Mouse (Mus musculus): ENCODE results near the gene Atpaf1.

Gene Atpaf1

DNA sequence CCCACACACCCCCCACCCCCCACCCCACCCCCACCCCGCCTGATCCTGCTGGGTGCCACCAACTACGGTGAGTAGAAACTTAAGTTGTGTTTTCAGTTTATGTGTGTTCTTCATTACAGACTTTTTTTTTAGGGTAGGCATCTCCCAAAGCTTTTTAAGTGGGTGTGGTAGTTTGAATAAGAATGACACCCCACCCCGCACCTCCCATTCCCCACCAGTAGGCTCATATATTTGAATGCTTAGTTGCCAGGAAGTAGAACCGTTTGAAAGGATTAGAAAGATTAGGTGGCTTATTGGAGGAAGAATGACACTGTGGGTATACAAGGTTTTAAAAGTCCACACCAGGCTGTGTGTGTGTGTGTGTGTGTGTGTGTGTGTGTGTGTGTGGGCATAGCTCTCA, 27.7 kb downstream of the Atpaf1 start:
- no peak for DNase-seq (ENCODE audit: low spot score in 2 of 2)

GRCm38 (mm10) chr4:115815606-115816005, 31.0 kb downstream of the Atpaf1 start:
- no peak for DNase-seq (ENCODE audit: low spot score in 2 of 2)

DNA sequence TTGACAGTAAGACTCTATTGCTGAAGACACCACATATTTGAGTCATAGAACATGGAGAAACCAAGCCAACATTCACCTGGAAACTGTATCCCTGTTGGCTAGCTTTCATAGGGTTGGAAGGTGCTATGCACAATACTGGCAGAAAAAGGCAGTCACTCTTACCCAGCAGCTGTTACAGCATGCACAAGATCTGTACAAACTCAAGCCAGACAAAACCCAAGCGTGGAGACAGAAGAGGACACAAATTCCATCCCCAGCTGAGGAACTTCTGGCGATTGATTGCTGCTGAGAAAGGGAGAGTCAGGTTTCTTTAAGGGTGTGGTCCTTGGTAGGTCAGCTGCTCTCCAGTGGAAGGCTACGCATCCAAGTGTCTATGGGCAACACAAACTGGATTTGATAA, 35.6 kb downstream of the Atpaf1 start:
- DNase-seq (ENCODE audit: low spot score in 2 of 2) = no peak

DNA sequence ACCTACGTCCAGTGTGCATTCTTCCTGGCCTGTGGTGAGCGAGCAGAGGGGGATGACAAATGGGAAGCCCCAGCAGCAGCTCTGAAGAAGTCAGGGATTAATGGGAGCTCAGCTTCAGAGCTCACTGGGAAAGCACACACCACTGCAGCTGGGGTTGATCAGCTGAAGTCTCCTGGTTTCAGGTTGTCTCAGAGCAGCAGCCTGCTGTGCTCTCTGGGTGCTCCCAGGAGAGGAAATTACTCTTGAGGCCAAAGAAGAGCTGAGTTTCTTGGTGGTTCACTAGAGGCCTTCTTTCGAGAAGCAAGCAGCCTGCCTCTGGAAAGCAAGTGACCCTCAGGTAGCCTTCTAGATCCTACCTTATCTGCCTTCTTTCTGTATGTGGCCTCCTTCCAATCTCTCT, 36.3 kb downstream of the Atpaf1 start:
- DNase-seq (ENCODE audit: low spot score in 2 of 2) = no peak

- DNase-seq (ENCODE audit: low spot score in 2 of 2) = no peak
Observed at GRCm38 (mm10) chr4:115821431-115821830, 36.8 kb downstream of the Atpaf1 start.

DNA sequence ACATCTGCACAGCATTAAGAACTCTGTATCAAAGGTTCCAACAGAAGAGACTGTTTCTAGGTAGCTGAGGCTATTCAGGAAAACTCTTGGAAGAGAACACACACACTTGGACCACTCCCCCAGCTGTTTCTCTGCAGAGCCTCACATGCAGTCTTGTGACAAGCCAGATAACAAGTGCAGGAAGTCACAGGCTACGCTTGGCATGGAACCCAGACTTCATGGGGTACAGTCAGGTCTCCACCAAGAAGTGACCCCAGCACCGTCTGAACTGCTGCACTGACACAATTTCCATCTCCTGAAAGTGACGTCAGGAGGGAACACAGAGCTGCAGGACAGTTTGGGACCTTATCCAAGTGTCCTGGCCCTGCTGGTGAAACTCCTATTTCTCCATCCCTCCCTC, 37.3 kb downstream of the Atpaf1 start:
- no peak for DNase-seq (ENCODE audit: low spot score in 2 of 2)

DNA sequence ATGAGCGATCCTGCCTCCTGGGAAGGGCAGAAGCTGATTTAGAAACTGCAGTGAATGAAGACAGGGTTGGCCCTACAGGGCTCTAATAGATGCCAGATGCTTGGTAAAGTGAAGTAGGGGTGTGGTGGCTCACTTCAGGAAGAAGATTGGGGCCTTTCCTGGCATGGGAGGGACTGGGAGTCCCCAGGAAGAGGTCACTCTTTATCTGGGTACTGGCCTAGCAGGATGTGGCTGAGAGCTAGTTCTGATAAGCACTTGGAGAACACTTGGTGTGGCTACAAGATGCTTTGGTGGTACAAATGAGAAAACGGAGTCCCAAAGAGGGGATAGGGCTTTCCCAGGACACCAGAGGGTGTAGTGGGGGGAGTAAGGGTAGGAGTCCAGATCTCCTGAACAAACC, 39.6 kb downstream of the Atpaf1 start:
- no peak for DNase-seq (ENCODE audit: low spot score in 2 of 2)

GRCm38 (mm10) chr4:115825271-115825670, 40.7 kb downstream of the Atpaf1 start:
- no peak for DNase-seq (ENCODE audit: low spot score in 2 of 2)

DNA sequence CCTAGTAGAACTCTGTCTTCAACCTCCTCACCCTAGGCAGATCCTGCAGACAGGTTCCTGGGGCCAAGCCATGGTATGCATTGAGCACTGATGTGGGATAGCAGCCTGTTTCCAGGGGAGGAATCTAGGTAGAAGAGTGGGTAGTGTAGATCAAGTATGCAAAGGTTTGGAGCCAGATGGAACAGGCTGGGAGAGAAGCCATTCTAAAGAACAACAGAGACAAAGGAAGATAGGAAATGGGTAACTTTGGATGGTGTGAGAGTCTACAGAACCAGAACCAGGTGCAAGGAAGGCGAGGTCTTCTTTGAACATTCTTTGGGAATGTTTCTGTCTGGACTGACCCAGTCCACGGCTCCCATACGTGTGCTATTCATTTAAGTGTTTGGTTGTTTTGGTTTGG, 42.5 kb downstream of the Atpaf1 start:
- DNase-seq (ENCODE audit: low spot score in 2 of 2) = no peak

DNA sequence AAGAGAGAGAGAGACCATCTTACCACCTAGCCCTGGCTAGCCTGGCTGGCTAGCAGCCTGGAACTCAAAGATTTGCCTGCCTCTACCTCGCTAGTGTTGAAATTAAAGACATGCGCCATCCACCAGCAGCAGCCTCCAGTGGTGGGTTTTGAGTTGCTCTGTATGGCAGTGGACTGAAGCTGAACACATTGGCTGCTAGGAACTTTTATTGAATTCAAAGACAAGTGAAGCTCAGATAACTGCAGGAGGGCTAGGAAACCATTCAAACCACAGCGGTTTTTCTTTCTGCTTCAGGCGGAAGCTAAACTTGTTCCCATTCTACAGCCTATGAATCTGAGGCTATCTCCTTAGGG, 42.9 kb downstream of the Atpaf1 start:
- no peak for DNase-seq (ENCODE audit: low spot score in 2 of 2)

GRCm38 (mm10) chr4:115827888-115828571, 43.4 kb downstream of the Atpaf1 start, which contains the start of gene Mob3c:
Gene Mob3c, plus strand, starts transcription at chr4:115828092.
- DNase-seq (ENCODE audit: low spot score in 2 of 2) = peak; percentile 76 to 81

DNA sequence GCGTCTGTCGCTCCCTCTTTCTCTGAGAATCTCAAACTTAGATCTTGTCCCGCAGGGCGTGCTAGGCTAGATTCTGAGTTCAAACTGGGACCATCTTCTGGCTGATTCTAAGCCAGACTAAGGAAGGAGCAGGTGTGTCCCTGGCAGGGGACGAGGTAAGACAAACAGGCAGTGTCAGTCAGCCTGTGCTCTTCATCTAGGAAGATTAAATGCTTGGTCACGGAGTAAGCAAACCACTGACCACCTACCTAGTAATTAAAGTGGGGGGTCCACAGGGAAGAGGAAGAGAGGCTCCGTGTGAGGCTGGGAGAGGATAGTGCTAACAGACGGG, 43.9 kb downstream of the Atpaf1 start:
- no peak for DNase-seq (ENCODE audit: low spot score in 2 of 2)

- no peak for DNase-seq (ENCODE audit: low spot score in 2 of 2)
Observed at GRCm38 (mm10) chr4:115830491-115830890, 45.9 kb downstream of the Atpaf1 start.

GRCm38 (mm10) chr4:115831221-115831620, 46.6 kb downstream of the Atpaf1 start:
- no peak for DNase-seq (ENCODE audit: low spot score in 2 of 2)

GRCm38 (mm10) chr4:115832040-115832439, 47.4 kb downstream of the Atpaf1 start:
- no peak for DNase-seq (ENCODE audit: low spot score in 2 of 2)

GRCm38 (mm10) chr4:115835576-115835975, 51.0 kb downstream of the Atpaf1 start:
- no peak for DNase-seq (ENCODE audit: low spot score in 2 of 2)

GRCm38 (mm10) chr4:115838196-115838595, 53.6 kb downstream of the Atpaf1 start:
- no peak for DNase-seq (ENCODE audit: low spot score in 2 of 2)

DNA sequence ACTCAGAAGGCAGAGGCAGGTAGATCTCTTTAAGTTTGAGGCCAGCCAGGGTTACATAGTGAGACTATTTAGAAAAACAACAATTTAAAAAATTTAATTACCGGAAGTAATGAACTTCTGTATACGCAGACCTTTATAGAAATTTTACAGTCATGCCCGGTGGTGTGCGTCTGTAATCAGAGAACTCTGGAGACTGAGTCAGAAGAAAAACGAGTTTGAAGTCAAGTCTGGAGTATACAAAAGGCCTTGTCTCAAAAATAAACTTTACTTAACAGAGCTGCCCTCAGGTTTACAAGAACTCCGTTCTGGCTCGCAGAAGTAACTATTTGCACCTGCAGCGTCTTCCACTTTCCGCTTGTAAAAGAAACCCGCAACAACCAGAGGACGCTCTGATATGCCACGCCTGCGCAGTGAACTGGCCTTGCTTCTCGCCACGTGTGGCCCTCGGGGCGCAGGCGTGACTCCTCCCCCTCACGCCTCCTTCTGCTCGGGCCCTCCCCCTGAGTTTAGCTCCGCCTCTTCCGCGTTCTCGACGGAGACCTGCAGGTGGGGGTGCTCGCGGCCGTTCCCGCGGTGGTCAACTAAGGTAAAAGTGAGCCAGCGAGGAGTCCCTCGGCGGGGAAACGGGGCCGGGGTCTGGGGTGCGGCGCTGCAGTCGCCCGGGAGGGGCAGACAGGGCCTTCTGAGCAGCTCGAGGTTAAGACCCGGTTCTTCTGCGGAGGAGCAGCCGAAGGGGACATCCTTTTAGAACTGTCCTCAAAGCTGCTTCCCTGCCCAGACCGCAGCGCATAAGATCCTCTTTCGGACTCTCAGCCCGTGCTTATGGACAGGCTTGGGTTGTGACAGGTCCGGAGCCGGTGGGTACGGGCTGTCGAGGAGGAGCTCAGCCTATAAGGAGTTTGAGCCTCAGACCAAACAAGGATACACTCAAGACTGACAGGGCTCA, 54.4 kb downstream of the Atpaf1 start, which contains the start of gene Mknk1:
TSS of gene Mknk1 (plus strand) at position 503 of the 946 bp plus-strand sequence.
- peak; percentile 86 to 90 for DNase-seq (ENCODE audit: low spot score in 2 of 2)

GRCm38 (mm10) chr4:115839956-115840355, 55.3 kb downstream of the Atpaf1 start:
- DNase-seq (ENCODE audit: low spot score in 2 of 2) = no peak

DNA sequence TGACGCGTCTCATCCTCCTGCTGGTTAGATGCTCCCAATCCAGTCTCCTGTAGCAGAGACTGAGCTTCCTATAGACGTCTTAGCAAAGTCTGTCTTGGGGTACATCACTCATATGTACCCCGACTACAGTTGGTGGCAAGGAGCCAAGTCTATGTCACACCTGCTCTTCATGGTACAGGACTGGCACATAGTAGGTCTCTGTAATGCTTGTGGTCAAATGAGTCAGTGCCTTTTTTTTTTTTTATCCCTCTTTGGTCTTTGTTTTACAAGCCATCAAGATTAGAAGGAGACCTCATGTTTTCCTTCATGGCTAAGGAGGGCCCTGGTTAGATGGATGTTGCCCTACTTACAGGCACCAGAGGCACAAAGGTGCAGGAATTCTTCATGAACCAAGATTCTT, 56.2 kb downstream of the Atpaf1 start:
- no peak for DNase-seq (ENCODE audit: low spot score in 2 of 2)

- no peak for DNase-seq (ENCODE audit: low spot score in 2 of 2)
Observed at GRCm38 (mm10) chr4:115846656-115847055, 62.0 kb downstream of the Atpaf1 start.

- no peak for DNase-seq (ENCODE audit: low spot score in 2 of 2)
Observed at GRCm38 (mm10) chr4:115847377-115847776, 62.8 kb downstream of the Atpaf1 start.

- no peak for DNase-seq (ENCODE audit: low spot score in 2 of 2)
Observed at GRCm38 (mm10) chr4:115848083-115848482, 63.5 kb downstream of the Atpaf1 start.

Data from urinary bladder, postnatal 36 days (tissue).